Mouse (Mus musculus): ENCODE data around the gene Shpk. TPM values are rescaled to one million over a fixed set of nuclear protein-coding genes. Genes with fewer than 3 reads are reported as not detected.

Gene Shpk
- 1 to 10 TPM in 1 of 2 experiments, under 1 TPM in 1; 0.42 to 4.1 TPM for polyA plus RNA-seq (2012; fragmentation: generic; extraction: Trizol)

GRCm38 (mm10) chr11:73199230-73199712 lies at the start of gene Shpk:
Gene Shpk (plus strand): TSS chr11:73199460.

GRCm38 (mm10) chr11:73159957-73160810 lies 39.1 kb upstream of the Shpk start, which contains the start of gene P2rx5:
Gene P2rx5 (plus strand): TSS chr11:73160421.

GRCm38 (mm10) chr11:73176608-73177508 lies 22.4 kb upstream of the Shpk start, which contains the start of the genes Emc6 and Tax1bp3:
Gene Emc6 (minus strand): TSS chr11:73177037.
Gene Tax1bp3 (plus strand): TSS chr11:73177083.

GRCm38 (mm10) chr11:73198603-73199229 lies 544 bp upstream of the Shpk start, which contains the start of gene Ctns:
Gene Ctns (minus strand): TSS chr11:73199042.

GRCm38 (mm10) chr11:73233992-73234391 lies 34.7 kb downstream of the Shpk start, which contains the start of gene Trpv1:
Gene Trpv1 (plus strand): TSS chr11:73234292.

GRCm38 (mm10) chr11:73267267-73267666 lies 68.0 kb downstream of the Shpk start, which contains the start of gene Trpv3:
Gene Trpv3 (plus strand): TSS chr11:73267388.

Other genes with a start within 250 kb of the Shpk start
- under 1 TPM; 0.01 to 0.17 TPM for gene Atp2a3, start 238.3 kb upstream of the Shpk start, polyA plus RNA-seq (2012; fragmentation: generic; extraction: Trizol)
- gene P2rx1, start 200.4 kb upstream of the Shpk start, polyA plus RNA-seq (2012; fragmentation: generic; extraction: Trizol) = under 1 TPM; 0.01 to 0.59 TPM
- gene Camkk1, start 180.5 kb upstream of the Shpk start, polyA plus RNA-seq (2012; fragmentation: generic; extraction: Trizol) = 1 to 10 TPM; 2.9 to 8.3 TPM
- 1 to 10 TPM in 1 of 2 experiments, under 1 TPM in 1; 0.56 to 3.9 TPM for gene Ncbp3, start 151.7 kb upstream of the Shpk start, polyA plus RNA-seq (2012; fragmentation: generic; extraction: Trizol)
- gene Itgae, start 108.9 kb upstream of the Shpk start, polyA plus RNA-seq (2012; fragmentation: generic; extraction: Trizol) = under 1 TPM; 0.04 to 0.07 TPM
- 1 to 10 TPM; 4.8 to 5.8 TPM for gene Haspin, start 61.2 kb upstream of the Shpk start, polyA plus RNA-seq (2012; fragmentation: generic; extraction: Trizol)
- gene P2rx5, start 39.0 kb upstream of the Shpk start, polyA plus RNA-seq (2012; fragmentation: generic; extraction: Trizol) = 1 to 10 TPM in 1 of 2 experiments, under 1 TPM in 1; 0.01 to 1.1 TPM
- gene Emc6, start 22.4 kb upstream of the Shpk start, polyA plus RNA-seq (2012; fragmentation: generic; extraction: Trizol) = 10 to 100 TPM; 41.6 to 71.5 TPM
- 100 to 1,000 TPM; 122 to 202 TPM for gene Tax1bp3, start 22.4 kb upstream of the Shpk start, polyA plus RNA-seq (2012; fragmentation: generic; extraction: Trizol)
- gene Ctns, start 418 bp upstream of the Shpk start, polyA plus RNA-seq (2012; fragmentation: generic; extraction: Trizol) = 10 to 100 TPM in 1 of 2 experiments, 1 to 10 TPM in 1; 2.2 to 17.8 TPM
- under 1 TPM in 1 of 2 experiments, not detected in 1; 0.11 TPM for gene Trpv1, start 34.8 kb downstream of the Shpk start, polyA plus RNA-seq (2012; fragmentation: generic; extraction: Trizol)
- gene Trpv3, start 67.9 kb downstream of the Shpk start, polyA plus RNA-seq (2012; fragmentation: generic; extraction: Trizol) = under 1 TPM; under 0.01 to 0.02 TPM
- 1 to 10 TPM in 1 of 2 experiments, under 1 TPM in 1; 0.75 to 3.2 TPM for gene Aspa, start 130.1 kb downstream of the Shpk start, polyA plus RNA-seq (2012; fragmentation: generic; extraction: Trizol)
- gene Gm49340, start 130.3 kb downstream of the Shpk start, polyA plus RNA-seq (2012; fragmentation: generic; extraction: Trizol) = not detected
- gene Spata22, start 130.3 kb downstream of the Shpk start, polyA plus RNA-seq (2012; fragmentation: generic; extraction: Trizol) = under 1 TPM in 1 of 2 experiments, not detected in 1; 0.06 TPM
- gene Olfr20, start 151.3 kb downstream of the Shpk start, polyA plus RNA-seq (2012; fragmentation: generic; extraction: Trizol) = not detected
- gene Olfr376, start 171.8 kb downstream of the Shpk start, polyA plus RNA-seq (2012; fragmentation: generic; extraction: Trizol) = not detected
- not detected for gene Olfr1, start 200.2 kb downstream of the Shpk start, polyA plus RNA-seq (2012; fragmentation: generic; extraction: Trizol)
- not detected for gene Olfr378, start 229.0 kb downstream of the Shpk start, polyA plus RNA-seq (2012; fragmentation: generic; extraction: Trizol)

Measured in C3H10T1/2 (cell line).